Mouse (Mus musculus): ENCODE measurements around the gene Cep131. TPM values are rescaled to one million over a fixed set of nuclear protein-coding genes. Genes with fewer than 3 reads are reported as not detected.

Cep131 gene
- polyA plus RNA-seq (2014; fragmentation: Nextera tagmentation; extraction: Ambion mirVana) = 27.8 and 28.1 TPM in 2 replicates

GRCm38 (mm10) chr11:120086702-120087152 is at the start of gene Cep131:
Cep131 (minus strand) TSS chr11:120086827.
- H3K27ac ChIP-seq = peak within 1 kb of the TSS; percentile 88
- H3K27me3 ChIP-seq (ENCODE audit: control insufficient read depth, insufficient read depth, low read length) = no peaks in the 10 kb centered on the region
- peak; percentile 93 for DNase-seq (ENCODE audit: low spot score)
- H3K9ac ChIP-seq = peak within 1 kb of the TSS; percentile 90
- under 1% methylated on average over 41 of the region's 42 CpGs for WGBS
- peak within 1 kb of the TSS; percentile 85 for H3K4me2 ChIP-seq (replicated peaks)
- peak; percentile 99 for ATAC-seq (ENCODE audit: low FRiP score)
- peaks cover 34% of the 10 kb centered on the region for H3K36me3 ChIP-seq (replicated peaks; ENCODE audit: control insufficient read depth, insufficient read depth)
- no peaks in the 10 kb centered on the region for H3K9me3 ChIP-seq (ENCODE audit: control insufficient read depth, low read length)
- peaks cover 13% of the 10 kb centered on the region for H3K4me1 ChIP-seq (replicated peaks; ENCODE audit: control insufficient read depth, insufficient read depth, low read length)
- H3K4me3 ChIP-seq (replicated peaks; ENCODE audit: low read length) = peak within 1 kb of the TSS; percentile 81

- Histone ChIP-seq H3K36me3 (replicated peaks; ENCODE audit: control insufficient read depth, insufficient read depth) (peaks cover 38% of the 10 kb centered on the region), H3K4me2 (replicated peaks) (no peak overlapping the region)
- ATAC-seq (ENCODE audit: low FRiP score) = no peak
Observed at GRCm38 (mm10) chr11:120136195-120136594, 49.6 kb upstream of the Cep131 start.

GRCm38 (mm10) chr11:120134847-120135530 is 48.4 kb upstream of the Cep131 start:
- H3K4me3 ChIP-seq (replicated peaks; ENCODE audit: low read length) = no peak overlapping the region
- no peak for DNase-seq (ENCODE audit: low spot score)
- ATAC-seq (ENCODE audit: low FRiP score) = no peak
- no peaks in the 10 kb centered on the region for H3K9me3 ChIP-seq (ENCODE audit: control insufficient read depth, low read length)
- no peak overlapping the region for H3K4me2 ChIP-seq (replicated peaks)
- H3K4me1 ChIP-seq (replicated peaks; ENCODE audit: control insufficient read depth, insufficient read depth, low read length) = 0 out of 2 replicates have a peak, but pooled peaks cover 5% of the 10 kb centered on the region
- no peaks in the 10 kb centered on the region for H3K27me3 ChIP-seq (ENCODE audit: control insufficient read depth, insufficient read depth, low read length)
- H3K9ac ChIP-seq = no peak overlapping the region
- peaks cover 38% of the 10 kb centered on the region for H3K36me3 ChIP-seq (replicated peaks; ENCODE audit: control insufficient read depth, insufficient read depth)
- 96% methylated on average over 9 of the region's 9 CpGs for WGBS
- no peak overlapping the region for H3K27ac ChIP-seq

More at GRCm38 (mm10) chr11:120136195-120136594, 49.6 kb upstream of the Cep131 start:
- Histone ChIP-seq H3K9ac (no peak overlapping the region), H3K4me1 (replicated peaks; ENCODE audit: control insufficient read depth, insufficient read depth, low read length) (0 out of 2 replicates have a peak, but pooled peaks cover 5% of the 10 kb centered on the region), H3K9me3 (ENCODE audit: control insufficient read depth, low read length) (no peaks in the 10 kb centered on the region), H3K27ac (no peak overlapping the region), H3K27me3 (ENCODE audit: control insufficient read depth, insufficient read depth, low read length) (no peaks in the 10 kb centered on the region), H3K4me3 (replicated peaks; ENCODE audit: low read length) (no peak overlapping the region)
- 83% methylated on average over 8 of the region's 8 CpGs for WGBS
- no peak for DNase-seq (ENCODE audit: low spot score)

- H3K9me3 ChIP-seq (ENCODE audit: control insufficient read depth, low read length) = no peaks in the 10 kb centered on the region
- H3K4me3 ChIP-seq (replicated peaks; ENCODE audit: low read length) = no peak overlapping the region
- H3K27ac ChIP-seq = no peak overlapping the region
- DNase-seq (ENCODE audit: low spot score) = no peak
- no peak for ATAC-seq (ENCODE audit: low FRiP score)
- H3K9ac ChIP-seq = no peak overlapping the region
- no peak overlapping the region for H3K4me2 ChIP-seq (replicated peaks)
- H3K36me3 ChIP-seq (replicated peaks; ENCODE audit: control insufficient read depth, insufficient read depth) = peaks cover 46% of the 10 kb centered on the region
- no peaks in the 10 kb centered on the region for H3K27me3 ChIP-seq (ENCODE audit: control insufficient read depth, insufficient read depth, low read length)
- H3K4me1 ChIP-seq (replicated peaks; ENCODE audit: control insufficient read depth, insufficient read depth, low read length) = 0 out of 2 replicates have a peak, but pooled peaks cover 5% of the 10 kb centered on the region
- WGBS = 91% methylated on average over 5 of the region's 5 CpGs
Observed at GRCm38 (mm10) chr11:120134148-120134547, 47.5 kb upstream of the Cep131 start.

- no peak for ATAC-seq (ENCODE audit: low FRiP score)
- no peaks in the 10 kb centered on the region for H3K9me3 ChIP-seq (ENCODE audit: control insufficient read depth, low read length)
- H3K4me2 ChIP-seq (replicated peaks) = no peak overlapping the region
- H3K9ac ChIP-seq = no peak overlapping the region
- no peaks in the 10 kb centered on the region for H3K4me1 ChIP-seq (replicated peaks; ENCODE audit: control insufficient read depth, insufficient read depth, low read length)
- H3K4me3 ChIP-seq (replicated peaks; ENCODE audit: low read length) = no peak overlapping the region
- peaks cover 64% of the 10 kb centered on the region for H3K36me3 ChIP-seq (replicated peaks; ENCODE audit: control insufficient read depth, insufficient read depth)
- H3K27ac ChIP-seq = no peak overlapping the region
- H3K27me3 ChIP-seq (ENCODE audit: control insufficient read depth, insufficient read depth, low read length) = no peaks in the 10 kb centered on the region
- WGBS = 68% methylated on average over 7 of the region's 7 CpGs
- no peak for DNase-seq (ENCODE audit: low spot score)
Observed at GRCm38 (mm10) chr11:120129281-120129680, 42.7 kb upstream of the Cep131 start.

GRCm38 (mm10) chr11:120126845-120127244 is 40.2 kb upstream of the Cep131 start:
- peaks cover 54% of the 10 kb centered on the region for H3K36me3 ChIP-seq (replicated peaks; ENCODE audit: control insufficient read depth, insufficient read depth)
- H3K9me3 ChIP-seq (ENCODE audit: control insufficient read depth, low read length) = no peaks in the 10 kb centered on the region
- ATAC-seq (ENCODE audit: low FRiP score) = no peak
- DNase-seq (ENCODE audit: low spot score) = no peak
- H3K4me3 ChIP-seq (replicated peaks; ENCODE audit: low read length) = no peak overlapping the region
- H3K27ac ChIP-seq = no peak overlapping the region
- no peak overlapping the region for H3K4me2 ChIP-seq (replicated peaks)
- WGBS = 92% methylated on average over 2 of the region's 2 CpGs
- H3K4me1 ChIP-seq (replicated peaks; ENCODE audit: control insufficient read depth, insufficient read depth, low read length) = no peaks in the 10 kb centered on the region
- no peak overlapping the region for H3K9ac ChIP-seq
- no peaks in the 10 kb centered on the region for H3K27me3 ChIP-seq (ENCODE audit: control insufficient read depth, insufficient read depth, low read length)

GRCm38 (mm10) chr11:120122126-120122525 is 35.5 kb upstream of the Cep131 start:
- Histone ChIP-seq H3K4me2 (replicated peaks) (no peak overlapping the region), H3K4me1 (replicated peaks; ENCODE audit: control insufficient read depth, insufficient read depth, low read length) (peaks cover 6% of the 10 kb centered on the region; the same call in 1 of the 2 replicates), H3K4me3 (replicated peaks; ENCODE audit: low read length) (no peak overlapping the region), H3K9me3 (ENCODE audit: control insufficient read depth, low read length) (no peaks in the 10 kb centered on the region), H3K27me3 (ENCODE audit: control insufficient read depth, insufficient read depth, low read length) (no peaks in the 10 kb centered on the region), H3K36me3 (replicated peaks; ENCODE audit: control insufficient read depth, insufficient read depth) (peaks cover 28% of the 10 kb centered on the region), H3K9ac (no peak overlapping the region), H3K27ac (no peak overlapping the region)
- WGBS = 78% methylated on average over 12 of the region's 12 CpGs
- no peak for DNase-seq (ENCODE audit: low spot score)
- no peak for ATAC-seq (ENCODE audit: low FRiP score)

GRCm38 (mm10) chr11:120120642-120121420 is 34.2 kb upstream of the Cep131 start:
- no peak for ATAC-seq (ENCODE audit: low FRiP score)
- WGBS = 83% methylated on average over 17 of the region's 17 CpGs
- no peak overlapping the region for H3K27ac ChIP-seq

GRCm38 (mm10) chr11:120119936-120120541 is 33.4 kb upstream of the Cep131 start:
- WGBS = 73% methylated on average over 10 of the region's 10 CpGs
- Histone ChIP-seq H3K9ac (no peak overlapping the region), H3K9me3 (ENCODE audit: control insufficient read depth, low read length) (no peaks in the 10 kb centered on the region), H3K4me2 (replicated peaks) (no peak overlapping the region), H3K4me1 (replicated peaks; ENCODE audit: control insufficient read depth, insufficient read depth, low read length) (peaks cover 6% of the 10 kb centered on the region; the same call in 1 of the 2 replicates), H3K27ac (no peak overlapping the region), H3K27me3 (ENCODE audit: control insufficient read depth, insufficient read depth, low read length) (no peaks in the 10 kb centered on the region), H3K4me3 (replicated peaks; ENCODE audit: low read length) (no peak overlapping the region), H3K36me3 (replicated peaks; ENCODE audit: control insufficient read depth, insufficient read depth) (peaks cover 35% of the 10 kb centered on the region)
- ATAC-seq (ENCODE audit: low FRiP score) (no peak), DNase-seq (ENCODE audit: low spot score) (no peak)

More at GRCm38 (mm10) chr11:120120642-120121420, 34.2 kb upstream of the Cep131 start:
- Histone ChIP-seq H3K27me3 (ENCODE audit: control insufficient read depth, insufficient read depth, low read length) (no peaks in the 10 kb centered on the region), H3K4me3 (replicated peaks; ENCODE audit: low read length) (no peak overlapping the region), H3K9ac (peak overlapping the region; percentile 31; the same call in 1 of the 2 replicates), H3K4me2 (replicated peaks) (no peak overlapping the region), H3K4me1 (replicated peaks; ENCODE audit: control insufficient read depth, insufficient read depth, low read length) (peaks cover 6% of the 10 kb centered on the region; the same call in 1 of the 2 replicates), H3K36me3 (replicated peaks; ENCODE audit: control insufficient read depth, insufficient read depth) (peaks cover 33% of the 10 kb centered on the region), H3K9me3 (ENCODE audit: control insufficient read depth, low read length) (no peaks in the 10 kb centered on the region)
- peak; percentile 63 for DNase-seq (ENCODE audit: low spot score)

Measured in hindbrain, embryonic 14.5 days (tissue).